21 mouse cellular contexts compared by ENCODE assay signal in genomic region chr2:146400738-146401137, GRCm38 (mm10).
DNase-seq lines count a peak whose midpoint lies in the region; ATAC-seq and TF ChIP-seq lines count a peak whose summit lies in the region.
"Had no signal": no experiment of that assay in that cellular context is flagged by ENCODE, and none has a peak within 500 bp of the region (broad histone marks: within the 10 kb centered on the region; RNA-seq: fewer than 3 reads in every experiment).

No protein-coding gene starts in this region.

- dilution Hi-C loops in CH12.LX (cut with MboI; ENCODE audit: extremely low pct_ligation_motif_present, extremely low pct_unique_long_range_greater_than_20kb, low sequenced_read_pairs) = no loop called here

- DNase-seq in forebrain, embryonic 11.5 days (ENCODE audit: low spot score) = no peak
- peak; percentile 60 for DNase-seq in CH12.LX (ENCODE audit: extremely low read depth)
- peak; percentile 81 for DNase-seq in R1 (ENCODE audit: low read depth, low spot score)
- DNase-seq in left cerebral cortex, adult 18-20 months (ENCODE audit: low spot score in 2 of 2) = no peak
- DNase-seq in cerebellum, adult 18-20 months = no peak
- DNase-seq: adrenal gland, adult 8-10 months; adrenal gland, postnatal 36 days; cerebellum, adult 8-10 months; cerebellum, postnatal 25 days; gastrocnemius, postnatal 10 days; kidney, adult 8-10 months had no signal

- H3K27ac ChIP-seq in forebrain, embryonic 11.5 days (ENCODE audit: low read depth, low read length) = no peak overlapping the region
- H3K27ac ChIP-seq in forebrain, embryonic 15.5 days (replicated peaks) = no peak overlapping the region
- H3K27ac ChIP-seq in CH12.LX (ENCODE audit: insufficient read depth, low read depth) = no peak overlapping the region; the same call in 1 of the 2 replicates
- H3K27ac ChIP-seq: embryonic facial prominence, embryonic 13.5 days; hindbrain, embryonic 10.5 days; hindbrain, embryonic 14.5 days had no signal

- H3K79me2 ChIP-seq in CH12.LX (replicated peaks; ENCODE audit: control insufficient read depth, extremely low read depth, insufficient read depth, poor library complexity, severe bottlenecking) = no peaks in the 10 kb centered on the region

- no peak for TF ChIP-seq POLR2A in CH12.LX (IDR thresholded peaks at IDR 0.05; ENCODE audit: low read depth, low read length)

- 14% methylated on average over 2 of the region's 2 CpGs for WGBS in forebrain, embryonic 11.5 days
- 13% methylated on average over 2 of the region's 2 CpGs for WGBS in forebrain, embryonic 15.5 days

- TF ChIP-seq EP300 in CH12.LX (IDR thresholded peaks at IDR 0.05; ENCODE audit: low read length) = no peak

- H3K27me3 ChIP-seq in forebrain, embryonic 11.5 days (ENCODE audit: control insufficient read depth, insufficient read depth, low read length) = no peaks in the 10 kb centered on the region
- H3K27me3 ChIP-seq in forebrain, embryonic 15.5 days = no peaks in the 10 kb centered on the region
- no peaks in the 10 kb centered on the region for H3K27me3 ChIP-seq in CH12.LX (replicated peaks)
- H3K27me3 ChIP-seq: embryonic facial prominence, embryonic 13.5 days; heart, embryonic 12.5 days had no signal

- no peak overlapping the region for H3K9ac ChIP-seq in forebrain, embryonic 11.5 days (ENCODE audit: low read length)
- no peak overlapping the region for H3K9ac ChIP-seq in forebrain, embryonic 15.5 days (replicated peaks)
- H3K9ac ChIP-seq in CH12.LX (ENCODE audit: insufficient read depth, low read depth) = no peak overlapping the region
- H3K9ac ChIP-seq: embryonic facial prominence, embryonic 13.5 days; heart, embryonic 12.5 days; hindbrain, embryonic 14.5 days had no signal

- H3K4me2 ChIP-seq in forebrain, embryonic 11.5 days (ENCODE audit: low read depth, low read length, severe bottlenecking) = no peak overlapping the region
- H3K4me2 ChIP-seq in forebrain, embryonic 15.5 days (replicated peaks) = no peak overlapping the region
- H3K4me2 ChIP-seq in CH12.LX (ENCODE audit: insufficient read depth, low read depth, poor library complexity, severe bottlenecking) = peak overlapping the region; percentile 45; the same call in 1 of the 2 replicates
- H3K4me2 ChIP-seq: embryonic facial prominence, embryonic 13.5 days; heart, embryonic 12.5 days; hindbrain, embryonic 14.5 days had no signal

- TF ChIP-seq RAD21 in CH12.LX (IDR thresholded peaks at IDR 0.05; ENCODE audit: low read depth, low read length) = no peak

- H3K4me3 ChIP-seq in forebrain, embryonic 11.5 days (ENCODE audit: low read depth, low read length) = no peak overlapping the region
- no peak overlapping the region for H3K4me3 ChIP-seq in forebrain, embryonic 15.5 days
- no peak overlapping the region for H3K4me3 ChIP-seq in CH12.LX (replicated peaks in 1 of 3; ENCODE audit: low read depth in 2 of 3, low read length in 2 of 3, poor library complexity in 1 of 3)
- H3K4me3 ChIP-seq: embryonic facial prominence, embryonic 13.5 days; heart, embryonic 12.5 days; hindbrain, embryonic 10.5 days had no signal

- ATAC-seq in forebrain, embryonic 11.5 days (replicated peaks; ENCODE audit: low FRiP score) = peak; percentile 51; the same call in 1 of the 2 replicates
- no peak for ATAC-seq in forebrain, embryonic 15.5 days (replicated peaks)
- peak; percentile 72 for ATAC-seq in inflammation-experienced regulatory T-cells, adult 6 months
- ATAC-seq in frontal cortex, adult (ENCODE audit: low TSS enrichment) = no peak
- ATAC-seq: forebrain, embryonic 14.5 days; intestine, postnatal 0 days had no signal

- H3K4me1 ChIP-seq in forebrain, embryonic 11.5 days (replicated peaks; ENCODE audit: control insufficient read depth, insufficient read depth, low read length) = peaks cover 4% of the 10 kb centered on the region
- H3K4me1 ChIP-seq in forebrain, embryonic 15.5 days = peaks cover 3% of the 10 kb centered on the region; the same call in 1 of the 2 replicates
- H3K4me1 ChIP-seq in CH12.LX (ENCODE audit: control insufficient read depth in 1 of 2, insufficient read depth in 2 of 2) = peaks cover 7 to 62% of the 10 kb centered on the region in 2 experiments; a peak in 3 of 4 replicates
- H3K4me1 ChIP-seq: embryonic facial prominence, embryonic 13.5 days; heart, embryonic 12.5 days had no signal

- TF ChIP-seq CTCF in CH12.LX (conservative IDR thresholded peaks at IDR 0.05 in 1 of 2, IDR thresholded peaks at IDR 0.05 in 1 of 2; ENCODE audit: low read depth in 2 of 2, low read length in 2 of 2) = no peak

- in situ Hi-C loops in CH12.LX (cut with MboI; ENCODE audit: low pct_ligation_motif_present, low pct_unique_long_range_greater_than_20kb, low sequenced_read_pairs) = no loop called here

- H3K36me3 ChIP-seq in forebrain, embryonic 11.5 days (ENCODE audit: control insufficient read depth, insufficient read depth, low read length) = no peaks in the 10 kb centered on the region
- no peaks in the 10 kb centered on the region for H3K36me3 ChIP-seq in forebrain, embryonic 15.5 days
- peaks cover 0 to 26% of the 10 kb centered on the region in 2 experiments for H3K36me3 ChIP-seq in CH12.LX (replicated peaks in 1 of 2; ENCODE audit: control insufficient read depth in 1 of 2, insufficient read depth in 1 of 2, low read length in 1 of 2)

- H3K9me3 ChIP-seq in forebrain, embryonic 11.5 days (ENCODE audit: control insufficient read depth, low read length) = no peaks in the 10 kb centered on the region
- no peaks in the 10 kb centered on the region for H3K9me3 ChIP-seq in forebrain, embryonic 15.5 days
- H3K9me3 ChIP-seq in CH12.LX (replicated peaks; ENCODE audit: low read length) = no peaks in the 10 kb centered on the region
- H3K9me3 ChIP-seq: embryonic facial prominence, embryonic 13.5 days; G1E; heart, embryonic 12.5 days; hindbrain, embryonic 10.5 days had no signal

TF ChIP-seq in CH12.LX, 34 proteins besides CTCF, POLR2A, EP300 and RAD21:
- TF ChIP-seq TCF12 (IDR thresholded peaks at IDR 0.05; ENCODE audit: low read depth, low read length) = no peak
- no peak for TF ChIP-seq RCOR1 (conservative IDR thresholded peaks at IDR 0.05; ENCODE audit: low read depth, low read length)
- TF ChIP-seq MAFK (IDR thresholded peaks at IDR 0.05; ENCODE audit: insufficient replicate concordance, low read length) = no peak
- no peak for TF ChIP-seq SIN3A (IDR thresholded peaks at IDR 0.05; ENCODE audit: low read length)
- TF ChIP-seq GABPA (IDR thresholded peaks at IDR 0.05; ENCODE audit: insufficient replicate concordance, low read depth, low read length) = no peak
- TF ChIP-seq TBP (conservative IDR thresholded peaks at IDR 0.05; ENCODE audit: low read depth, low read length) = no peak
- no peak for TF ChIP-seq USF1 (IDR thresholded peaks at IDR 0.05; ENCODE audit: low read depth, low read length)
- no peak for TF ChIP-seq MYC (IDR thresholded peaks at IDR 0.05; ENCODE audit: low read depth, low read length)
- no peak for TF ChIP-seq SMC3 (IDR thresholded peaks at IDR 0.05; ENCODE audit: low read depth, low read length)
- TF ChIP-seq PAX5 (IDR thresholded peaks at IDR 0.05; ENCODE audit: low read length) = no peak
- TF ChIP-seq MXI1 (IDR thresholded peaks at IDR 0.05; ENCODE audit: low read depth, low read length) = no peak
- TF ChIP-seq NELFE (IDR thresholded peaks at IDR 0.05; ENCODE audit: low read depth, low read length) = no peak
- TF ChIP-seq POLR2AphosphoS2 (IDR thresholded peaks at IDR 0.05; ENCODE audit: low read depth, low read length) = no peak
- no peak for TF ChIP-seq IRF4 (IDR thresholded peaks at IDR 0.05; ENCODE audit: low read depth, low read length)
- TF ChIP-seq UBTF (IDR thresholded peaks at IDR 0.05; ENCODE audit: low read depth, low read length) = no peak

Comparison
In these comparisons a context has a peak if more than half of its experiments do, and no peak if none do; other contexts are left out.
1. ATAC-seq: peak in forebrain, embryonic 11.5 days (single experiment) and inflammation-experienced regulatory T-cells, adult 6 months (single experiment); none in forebrain, embryonic 15.5 days (single experiment) and frontal cortex, adult (single experiment).
2. DNase-seq: peak in CH12.LX (single experiment) and R1 (single experiment); none in forebrain, embryonic 11.5 days (single experiment), left cerebral cortex, adult 18-20 months (0 of 2) and cerebellum, adult 18-20 months (0 of 2).